Mouse (Mus musculus) limb, embryonic 14.5 days (tissue): ENCODE measurements at regions not wholly inside any gene's neighbourhood (a gene's known extent, or its start where the extent isn't known, plus 50 kb on each side); places are given as distances from the start of the nearest gene placed in this dataset.

Experiments
- ATAC-seq: fragments of 200-750 bp; cut with Nextera tagmentation; 2 replicates; pipeline ENCODE4 v1.8.0; 2017; ENCODE audit warnings: low read depth, moderate number of reproducible peaks, moderate TSS enrichment; ENCODE audit not compliant: low FRiP score
- DNase-seq: peaks from one replicate; pipeline ENCODE4 v3.0.0-alpha.2; 2015; ENCODE audit warnings: low spot score
- H3K27ac ChIP-seq: fragments of 300-500 bp; sonication (generic); replicated peaks from 2 replicates; pipeline ENCODE4 v1.5.1; 2014; ENCODE audit warnings: low read depth, mild to moderate bottlenecking, low read length, moderate library complexity, mixed read lengths
- H3K27me3 ChIP-seq: fragments of 300-500 bp; sonication (generic); 2 replicates; pipeline ENCODE4 v1.6.1; 2014; ENCODE audit warnings: low read length, mixed read lengths; ENCODE audit not compliant: control insufficient read depth, insufficient read depth
- H3K36me3 ChIP-seq: fragments of 300-500 bp; sonication (generic); 2 replicates; pipeline ENCODE4 v1.6.1; 2014; ENCODE audit warnings: mild to moderate bottlenecking, low read length, moderate library complexity, mixed read lengths; ENCODE audit not compliant: control insufficient read depth, insufficient read depth
- H3K4me1 ChIP-seq: fragments of 300-500 bp; sonication (generic); 2 replicates; pipeline ENCODE4 v1.6.1; 2014; ENCODE audit warnings: antibody characterized with exemption, low read length, mixed read lengths; ENCODE audit not compliant: control insufficient read depth, insufficient read depth
- H3K4me2 ChIP-seq: fragments of 300-500 bp; sonication (generic); replicated peaks from 2 replicates; pipeline ENCODE4 v1.6.1; 2014; ENCODE audit warnings: low read depth, mild to moderate bottlenecking, low read length, moderate library complexity; ENCODE audit not compliant: severe bottlenecking
- H3K4me3 ChIP-seq: fragments of 300-500 bp; sonication (generic); replicated peaks from 2 replicates; pipeline ENCODE4 v1.5.1; 2014; ENCODE audit warnings: low read length
- H3K9ac ChIP-seq: fragments of 300-500 bp; sonication (generic); 2 replicates; pipeline ENCODE4 v1.6.1; 2014; ENCODE audit warnings: mild to moderate bottlenecking, low read depth, low read length, moderate library complexity; ENCODE audit not compliant: severe bottlenecking
- H3K9me3 ChIP-seq: fragments of 300-500 bp; sonication (generic); 2 replicates; pipeline ENCODE4 v1.6.1; 2016; ENCODE audit warnings: low read length; ENCODE audit not compliant: control insufficient read depth
- POLR2A ChIP-seq: fragments of 200-500 bp; IDR thresholded peaks from 2 replicates; pipeline ENCODE4 v1.8.0; 2012; ENCODE audit warnings: inconsistent platforms, mild to moderate bottlenecking, moderate library complexity, borderline replicate concordance; ENCODE audit not compliant: insufficient read depth, insufficient read length; ENCODE audit errors: extremely low read depth
- WGBS: fragments of 180-500 bp; shearing (Covaris S2); extraction: QIAGEN DNeasy Blood & Tissue Kit; methylation state at CpG from one replicate; pipeline ENCODE4 v1.1.7; 2014; 5-methylcytosine and 5-hydroxymethylcytosine counted together

GRCm38 (mm10) chr4:124446615-124447014 is 164.0 kb downstream of the 3100002H09Rik start:
- Histone ChIP-seq H3K4me2 (no peak overlapping the region), H3K36me3 (no peaks in the 10 kb centered on the region), H3K9ac (no peak overlapping the region), H3K4me1 (no peaks in the 10 kb centered on the region), H3K9me3 (no peaks in the 10 kb centered on the region), H3K27ac (no peak overlapping the region), H3K4me3 (no peak overlapping the region), H3K27me3 (peaks cover 25% of the 10 kb centered on the region)
- no peak for DNase-seq
- ATAC-seq, result no peak
- no peak for TF ChIP-seq POLR2A
- WGBS, result 80% methylated on average over 8 of the region's 8 CpGs

GRCm38 (mm10) chr4:124443613-124444108 is 166.9 kb downstream of the 3100002H09Rik start:
- Histone ChIP-seq H3K4me3 (no peak overlapping the region), H3K9me3 (no peaks in the 10 kb centered on the region), H3K9ac (no peak overlapping the region), H3K27me3 (peaks cover 36% of the 10 kb centered on the region), H3K4me1 (no peaks in the 10 kb centered on the region), H3K4me2 (no peak overlapping the region), H3K27ac (no peak overlapping the region), H3K36me3 (no peaks in the 10 kb centered on the region)
- TF ChIP-seq POLR2A, result no peak
- DNase-seq (no peak), ATAC-seq (no peak)
- 3% methylated on average over 9 of the region's 10 CpGs for WGBS

GRCm38 (mm10) chr4:124443130-124443503 is 167.5 kb downstream of the 3100002H09Rik start:
- Histone ChIP-seq H3K4me1 (no peaks in the 10 kb centered on the region), H3K36me3 (no peaks in the 10 kb centered on the region), H3K27me3 (peaks cover 36% of the 10 kb centered on the region), H3K9me3 (no peaks in the 10 kb centered on the region), H3K4me2 (no peak overlapping the region), H3K4me3 (no peak overlapping the region), H3K27ac (no peak overlapping the region), H3K9ac (no peak overlapping the region)
- DNase-seq, result no peak
- no peak for TF ChIP-seq POLR2A
- ATAC-seq, result no peak
- WGBS, result 15% methylated on average over 10 of the region's 10 CpGs

DNA sequence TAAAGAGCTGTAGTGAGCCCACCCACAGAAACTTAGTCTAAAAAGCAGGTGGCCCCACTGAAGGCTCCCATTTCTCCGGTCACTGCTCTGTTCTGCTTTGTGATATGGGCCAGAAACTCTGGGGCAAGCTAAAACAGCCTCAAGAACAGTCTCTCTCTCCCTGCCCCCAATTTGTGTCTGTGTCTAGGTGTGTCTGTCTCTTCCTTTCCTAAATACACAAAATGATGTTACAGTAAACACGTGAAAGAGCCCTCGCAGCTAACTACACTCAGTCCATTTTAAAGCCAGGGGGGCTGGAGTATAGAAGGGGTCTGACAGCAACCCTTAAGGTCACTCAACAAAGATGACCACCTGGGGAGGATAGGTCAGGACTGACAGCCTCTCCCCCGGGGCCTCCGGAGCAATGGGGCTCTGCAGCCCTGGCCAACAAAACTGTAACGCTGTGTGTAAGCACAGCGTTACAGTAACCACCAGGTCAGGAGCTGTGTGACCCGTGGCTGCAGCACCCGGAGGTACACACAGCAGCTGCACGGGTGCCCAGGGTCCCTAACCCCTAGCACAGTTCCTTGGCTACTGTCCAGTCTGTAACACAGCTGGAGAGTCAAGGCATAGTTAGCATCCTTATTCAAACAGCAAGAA is 168.0 kb downstream of the 3100002H09Rik start:
- no peak for TF ChIP-seq POLR2A
- H3K27me3 ChIP-seq, result peaks cover 36% of the 10 kb centered on the region
- DNase-seq (no peak), ATAC-seq (no peak)
- H3K36me3 ChIP-seq, result no peaks in the 10 kb centered on the region
- no peak overlapping the region for H3K4me3 ChIP-seq
- 16% methylated on average over 10 of the region's 10 CpGs for WGBS
- no peaks in the 10 kb centered on the region for H3K9me3 ChIP-seq
- H3K4me1 ChIP-seq, result no peaks in the 10 kb centered on the region
- H3K9ac ChIP-seq, result no peak overlapping the region
- no peak overlapping the region for H3K4me2 ChIP-seq
- H3K27ac ChIP-seq, result no peak overlapping the region

DNA sequence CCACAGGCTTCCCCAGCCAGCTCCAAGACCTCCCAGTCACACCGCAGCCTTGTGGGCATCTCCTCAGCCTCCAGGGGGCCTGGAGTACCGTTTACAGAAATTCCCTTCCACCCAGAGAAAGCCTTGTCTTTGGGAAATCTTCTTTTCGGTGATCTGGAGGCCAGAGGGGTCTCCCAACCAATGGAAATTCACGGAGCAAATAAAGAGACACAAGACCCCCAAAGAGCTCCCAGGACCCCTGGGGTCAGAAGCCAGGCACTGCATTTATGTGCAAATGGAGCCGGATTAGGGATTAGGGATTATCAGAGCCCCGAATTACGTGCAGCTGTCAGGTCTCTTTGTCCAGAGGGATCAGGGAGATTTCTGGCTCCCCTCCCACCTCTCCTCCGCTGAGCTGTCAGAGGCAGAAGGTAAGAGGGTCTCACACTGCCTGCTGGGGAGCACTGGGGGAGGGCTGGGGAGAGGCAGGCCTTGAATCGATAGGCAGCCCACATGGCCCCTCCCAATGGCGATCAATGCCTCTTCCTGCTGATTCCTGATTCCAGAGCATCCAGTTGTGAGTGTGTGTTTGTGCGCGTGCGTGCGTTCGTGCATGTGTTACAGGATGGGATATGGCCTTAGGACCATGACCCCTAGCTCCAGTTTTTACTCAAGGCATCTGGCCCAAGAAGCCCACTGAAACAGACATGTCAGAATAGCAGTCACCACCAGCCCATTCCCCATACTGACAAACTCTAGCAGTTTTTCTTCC is 168.7 kb downstream of the 3100002H09Rik start:
- H3K4me2 ChIP-seq, result no peak overlapping the region
- no peaks in the 10 kb centered on the region for H3K9me3 ChIP-seq
- TF ChIP-seq POLR2A, result no peak
- no peaks in the 10 kb centered on the region for H3K36me3 ChIP-seq
- DNase-seq (no peak), ATAC-seq (no peak)
- WGBS, result 20% methylated on average over 15 of the region's 15 CpGs
- no peaks in the 10 kb centered on the region for H3K4me1 ChIP-seq
- H3K27me3 ChIP-seq, result peaks cover 36% of the 10 kb centered on the region
- H3K4me3 ChIP-seq, result no peak overlapping the region
- no peak overlapping the region for H3K27ac ChIP-seq
- no peak overlapping the region for H3K9ac ChIP-seq
